Mouse (Mus musculus): Measurements from ENCODE around the gene Fcmr. TPM values are rescaled to one million over a fixed set of nuclear protein-coding genes. Genes with fewer than 3 reads are reported as not detected.

Fcmr gene
- polyA plus RNA-seq, 1 experiment from 2014 or later, result not detected

DNA sequence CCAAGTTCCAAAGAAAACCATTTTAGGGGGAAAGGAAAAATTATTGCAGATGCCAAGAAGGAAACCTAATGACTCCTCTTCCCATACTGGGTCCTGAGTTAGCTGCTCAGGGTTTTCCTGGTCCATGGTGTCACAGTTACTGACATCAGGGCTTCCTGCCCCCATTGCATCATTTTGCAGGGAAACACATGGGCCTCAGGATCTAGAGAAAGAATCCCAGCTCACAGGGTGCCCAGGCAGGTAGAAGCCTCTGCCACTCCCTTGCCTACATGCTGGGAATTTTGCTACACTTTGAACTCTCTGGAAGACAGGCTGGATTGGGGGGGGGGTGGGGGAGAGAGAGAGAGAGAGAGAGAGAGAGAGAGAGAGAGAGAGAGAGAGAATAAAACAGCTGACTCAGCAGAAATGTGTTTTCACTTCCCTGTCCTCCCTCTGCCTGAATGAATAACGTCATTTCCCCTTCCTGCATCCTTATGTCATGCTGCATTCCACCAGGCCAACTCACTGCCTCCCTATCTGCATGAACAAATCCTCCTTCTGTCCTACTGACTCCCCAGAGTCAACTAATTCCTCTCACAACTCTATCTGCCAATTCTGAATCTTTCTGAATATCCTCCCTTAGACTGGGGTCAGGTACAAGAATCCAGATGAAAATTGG lies 53.0 kb downstream of the Fcmr start:
- no peak overlapping the region for H3K9ac ChIP-seq (ENCODE audit: low read depth, low read length)
- H3K4me1 ChIP-seq (ENCODE audit: control insufficient read depth, low read depth, low read length), result no peaks in the 10 kb centered on the region
- no peak for ATAC-seq (ENCODE audit: low read depth)
- no peak overlapping the region for H3K4me3 ChIP-seq (ENCODE audit: low read depth, low read length)
- H3K9me3 ChIP-seq (replicated peaks; ENCODE audit: control insufficient read depth, low read length), result no peaks in the 10 kb centered on the region
- H3K27me3 ChIP-seq (ENCODE audit: control insufficient read depth, insufficient read depth, low read depth, low read length), result no peaks in the 10 kb centered on the region
- H3K4me2 ChIP-seq (ENCODE audit: low read depth, low read length), result no peak overlapping the region
- H3K27ac ChIP-seq (ENCODE audit: low read length), result no peak overlapping the region
- 0% methylated on average over 1 of the region's 1 CpGs for WGBS (ENCODE audit: insufficient replicate concordance)
- no peaks in the 10 kb centered on the region for H3K36me3 ChIP-seq (ENCODE audit: control insufficient read depth, insufficient read depth)

DNA sequence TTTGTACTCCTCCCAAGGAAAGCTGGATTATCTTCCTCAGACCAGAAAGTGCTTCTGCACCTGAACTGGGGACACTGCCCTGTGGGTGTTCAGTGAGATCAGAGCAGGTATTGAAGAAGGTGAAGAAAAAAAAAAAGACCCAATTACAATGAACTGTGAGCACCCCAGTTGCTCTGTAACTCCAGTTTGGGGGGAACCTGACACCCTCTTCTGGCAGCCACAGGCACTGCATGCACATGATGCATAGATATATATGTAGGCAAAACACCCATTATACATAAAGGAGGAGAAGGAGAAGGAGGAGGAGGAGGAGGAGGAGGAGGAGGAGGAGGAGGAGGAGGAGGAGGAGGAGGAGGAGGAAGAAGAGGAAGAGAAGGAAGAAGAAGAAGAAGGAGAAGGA lies 61.0 kb downstream of the Fcmr start:
- Histone ChIP-seq H3K27me3 (ENCODE audit: control insufficient read depth, insufficient read depth, low read depth, low read length) (no peaks in the 10 kb centered on the region), H3K27ac (ENCODE audit: low read length) (no peak overlapping the region)
- ATAC-seq (ENCODE audit: low read depth), result no peak

More for the DNA sequence above, 61.0 kb downstream of the Fcmr start:
- Histone ChIP-seq H3K36me3 (ENCODE audit: control insufficient read depth, insufficient read depth) (no peaks in the 10 kb centered on the region), H3K4me3 (ENCODE audit: low read depth, low read length) (no peak overlapping the region), H3K9me3 (replicated peaks; ENCODE audit: control insufficient read depth, low read length) (no peaks in the 10 kb centered on the region), H3K9ac (ENCODE audit: low read depth, low read length) (no peak overlapping the region), H3K4me2 (ENCODE audit: low read depth, low read length) (no peak overlapping the region), H3K4me1 (ENCODE audit: control insufficient read depth, low read depth, low read length) (no peaks in the 10 kb centered on the region)

Other genes with a start within 250 kb of the Fcmr start
- not detected in 2 replicates for gene Zp3r, start 236.0 kb upstream of the Fcmr start, polyA plus RNA-seq (2015; fragmentation: Nextera tagmentation; extraction: Ambion mirVana)
- gene C4bp, start 204.0 kb upstream of the Fcmr start, polyA plus RNA-seq (2015; fragmentation: Nextera tagmentation; extraction: Ambion mirVana), result 5.2 and 5.3 TPM in 2 replicates
- not detected in 2 replicates for gene Gm29427, start 149.9 kb upstream of the Fcmr start, polyA plus RNA-seq (2015; fragmentation: Nextera tagmentation; extraction: Ambion mirVana)
- 40.7 and 43.1 TPM in 2 replicates for gene Yod1, start 148.3 kb upstream of the Fcmr start, polyA plus RNA-seq (2015; fragmentation: Nextera tagmentation; extraction: Ambion mirVana)
- gene Pfkfb2, start 136.4 kb upstream of the Fcmr start, polyA plus RNA-seq (2015; fragmentation: Nextera tagmentation; extraction: Ambion mirVana), result 5.1 and 5.2 TPM in 2 replicates
- gene AA986860, start 133.7 kb upstream of the Fcmr start, polyA plus RNA-seq (2015; fragmentation: Nextera tagmentation; extraction: Ambion mirVana), result 6.2 and 7.3 TPM in 2 replicates
- gene Fcamr, start 64.8 kb upstream of the Fcmr start, polyA plus RNA-seq (2015; fragmentation: Nextera tagmentation; extraction: Ambion mirVana), result not detected in 2 replicates
- gene Pigr, start 39.0 kb upstream of the Fcmr start, polyA plus RNA-seq (2015; fragmentation: Nextera tagmentation; extraction: Ambion mirVana), result 0.48 and 0.50 TPM in 2 replicates
- not detected in 2 replicates for gene Il24, start 21.8 kb downstream of the Fcmr start, polyA plus RNA-seq (2015; fragmentation: Nextera tagmentation; extraction: Ambion mirVana)
- not detected in 2 replicates for gene Il20, start 45.8 kb downstream of the Fcmr start, polyA plus RNA-seq (2015; fragmentation: Nextera tagmentation; extraction: Ambion mirVana)
- not detected in 2 replicates for gene Il19, start 74.4 kb downstream of the Fcmr start, polyA plus RNA-seq (2015; fragmentation: Nextera tagmentation; extraction: Ambion mirVana)
- not detected in 2 replicates for gene Il10, start 154.2 kb downstream of the Fcmr start, polyA plus RNA-seq (2015; fragmentation: Nextera tagmentation; extraction: Ambion mirVana)
- gene Mapkapk2, start 232.2 kb downstream of the Fcmr start, polyA plus RNA-seq (2015; fragmentation: Nextera tagmentation; extraction: Ambion mirVana), result 6.4 and 10.8 TPM in 2 replicates

Data from liver, embryonic 16.5 days (tissue).